Mouse (Mus musculus) heart, postnatal 14 days (tissue): ENCODE measurements around the gene Plrg1. TPM values are rescaled to one million over a fixed set of nuclear protein-coding genes. Genes with fewer than 3 reads are reported as not detected.

Source experiments
- DNase-seq, 2 experiments: peaks; one replicate each; pipeline ENCODE4 v3.0.0; 2021 to 2022
- intact Hi-C: fragments of 180-260 bp; cut with DNase I; formaldehyde crosslinking; loops from one replicate; pipeline ENCODE4 v1.15.1; 2025
- long read RNA-seq, 2 experiments: library from polyadenylated mRNA; stranded (forward); transcript quantifications; one replicate each; pipeline ENCODE4 v2.0.0; 2021
- total RNA-seq, 2 experiments: library from RNA; stranded (reverse); gene quantifications; 2 replicates each; pipeline ENCODE4 v1.2.3; 2021

The Plrg1 gene
- 10 to 100 TPM; 26.4 to 31.5 TPM for total RNA-seq
- long read RNA-seq, experiment 1, transcript Plrg1-204 (15 exons, 1,851 nt), result major isoform, 35 of 41 reads
- long read RNA-seq, experiment 1, partial matches to known transcripts, result 3 of 41 reads
- long read RNA-seq, experiment 1, other reads (novel, unspliced or antisense), result 3 of 41 reads
- long read RNA-seq, experiment 2, transcript Plrg1-204 (15 exons, 1,851 nt), result major isoform, 24 of 26 reads
- long read RNA-seq, experiment 2, partial matches to known transcripts, result 2 of 26 reads
- long read RNA-seq, experiment 2, other reads (novel, unspliced or antisense), result 0 of 26 reads

GRCm38 (mm10) chr3:83055281-83056038, at the start of gene Plrg1:
Gene Plrg1 (plus strand): TSS chr3:83055522.
- intact Hi-C loops, result no loop called here
- peak; percentile 99 to 100 for DNase-seq

- DNase-seq, result no peak
- intact Hi-C loops, result no loop called here
Observed at GRCm38 (mm10) chr3:83007557-83007956, 47.8 kb upstream of the Plrg1 start, which contains the start of gene Fgg. Gene Fgg (plus strand): TSS chr3:83007724.

- intact Hi-C loops, result no loop called here
- no peak for DNase-seq
Observed at GRCm38 (mm10) chr3:83010291-83010690, 45.0 kb upstream of the Plrg1 start.

GRCm38 (mm10) chr3:83011136-83011535, 44.2 kb upstream of the Plrg1 start:
- intact Hi-C loops, result no loop called here
- no peak for DNase-seq

- DNase-seq, result no peak
- intact Hi-C loops, result no loop called here
Observed at GRCm38 (mm10) chr3:83011565-83011964, 43.8 kb upstream of the Plrg1 start.

GRCm38 (mm10) chr3:83012636-83013035, 42.7 kb upstream of the Plrg1 start:
- no peak for DNase-seq
- intact Hi-C loops, result no loop called here

GRCm38 (mm10) chr3:83013951-83014350, 41.4 kb upstream of the Plrg1 start:
- intact Hi-C loops, result no loop called here
- no peak for DNase-seq

- intact Hi-C loops, result no loop called here
- no peak for DNase-seq
Observed at GRCm38 (mm10) chr3:83016236-83016635, 39.1 kb upstream of the Plrg1 start.

GRCm38 (mm10) chr3:83020387-83020786, 34.9 kb upstream of the Plrg1 start:
- no peak for DNase-seq
- intact Hi-C loops, result no loop called here

- DNase-seq, result no peak
- intact Hi-C loops, result no loop called here
Observed at GRCm38 (mm10) chr3:83021176-83021575, 34.1 kb upstream of the Plrg1 start.

- intact Hi-C loops, result no loop called here
- no peak for DNase-seq
Observed at GRCm38 (mm10) chr3:83025036-83025435, 30.3 kb upstream of the Plrg1 start.

GRCm38 (mm10) chr3:83025475-83026301, 29.6 kb upstream of the Plrg1 start, which contains the start of gene Fga:
Gene Fga (plus strand): TSS chr3:83026076.
- no peak for DNase-seq
- intact Hi-C loops, result no loop called here

GRCm38 (mm10) chr3:83027546-83028251, 27.6 kb upstream of the Plrg1 start:
- intact Hi-C loops, result no loop called here
- DNase-seq, result no peak

GRCm38 (mm10) chr3:83030331-83030730, 25.0 kb upstream of the Plrg1 start:
- DNase-seq, result no peak
- intact Hi-C loops, result no loop called here

GRCm38 (mm10) chr3:83032746-83033308, 22.5 kb upstream of the Plrg1 start:
- DNase-seq, result no peak

GRCm38 (mm10) chr3:83033801-83034200, 21.5 kb upstream of the Plrg1 start:
- intact Hi-C loops, result no loop called here
- no peak for DNase-seq

More at GRCm38 (mm10) chr3:83032746-83033308, 22.5 kb upstream of the Plrg1 start:
- intact Hi-C loops, result no loop called here

- DNase-seq, result no peak
Observed at GRCm38 (mm10) chr3:83038865-83039264, 16.5 kb upstream of the Plrg1 start.

GRCm38 (mm10) chr3:83039666-83040065, 15.7 kb upstream of the Plrg1 start:
- no peak for DNase-seq
- intact Hi-C loops, result no loop called here

More at GRCm38 (mm10) chr3:83038865-83039264, 16.5 kb upstream of the Plrg1 start:
- intact Hi-C loops, result no loop called here

- DNase-seq, result no peak
- intact Hi-C loops, result no loop called here
Observed at GRCm38 (mm10) chr3:83042451-83042850, 12.9 kb upstream of the Plrg1 start.

GRCm38 (mm10) chr3:83046649-83047048, 8.7 kb upstream of the Plrg1 start:
- intact Hi-C loops, result no loop called here
- no peak for DNase-seq
